Mouse (Mus musculus) gastrocnemius, postnatal 25 days (tissue): Measurements from ENCODE around the gene Pus7. TPM values are rescaled to one million over a fixed set of nuclear protein-coding genes. Genes with fewer than 3 reads are reported as not detected.

ENCODE experiments used
- DNase-seq: peaks from one replicate; pipeline ENCODE4 v3.0.0; 2022
- long read RNA-seq, 2 experiments: library from polyadenylated mRNA; stranded (forward); transcript quantifications; one replicate each; pipeline ENCODE4 v2.0.0; 2021
- total RNA-seq, 2 experiments: library from RNA; stranded (reverse); gene quantifications; 1 replicate in 1 of 2; 2 replicates in 1 of 2; pipeline ENCODE4 v1.2.3; 2021

Pus7 gene
- total RNA-seq = 10 to 100 TPM in 1 of 2 experiments, 1 to 10 TPM in 1; 8.4 to 11.2 TPM
- long read RNA-seq, experiment 1, partial matches to known transcripts = 1 of 5 reads
- long read RNA-seq, experiment 1, other reads (novel, unspliced or antisense) = 0 of 5 reads
- long read RNA-seq, experiment 2, transcript Pus7-201 (16 exons, 3,407 nt) = major isoform, 9 of 11 reads
- long read RNA-seq, experiment 2, partial matches to known transcripts = 1 of 11 reads
- long read RNA-seq, experiment 2, other reads (novel, unspliced or antisense) = 1 of 11 reads

GRCm38 (mm10) chr5:23782931-23783877, at the start of gene Pus7:
Gene Pus7 (minus strand): TSS chr5:23783711.
- DNase-seq = peak; percentile 90

GRCm38 (mm10) chr5:23830897-23831752, 47.6 kb upstream of the Pus7 start:
- no peak for DNase-seq

- DNase-seq = peak; percentile 51
Measured at GRCm38 (mm10) chr5:23826321-23827004, 43.0 kb upstream of the Pus7 start.

- DNase-seq = no peak
Measured at GRCm38 (mm10) chr5:23824171-23824733, 40.7 kb upstream of the Pus7 start.

GRCm38 (mm10) chr5:23822306-23822705, 38.8 kb upstream of the Pus7 start:
- no peak for DNase-seq

- peak; percentile 16 for DNase-seq
Measured at GRCm38 (mm10) chr5:23816681-23817080, 33.2 kb upstream of the Pus7 start.

- DNase-seq = no peak
Measured at GRCm38 (mm10) chr5:23814841-23815240, 31.3 kb upstream of the Pus7 start.

GRCm38 (mm10) chr5:23792726-23793125, 9.2 kb upstream of the Pus7 start:
- DNase-seq = no peak

- no peak for DNase-seq
Measured at GRCm38 (mm10) chr5:23789078-23789612, 5.6 kb upstream of the Pus7 start.

- DNase-seq = no peak
Measured at GRCm38 (mm10) chr5:23788390-23788830, 4.9 kb upstream of the Pus7 start.

- peak; percentile 90 for DNase-seq
Measured at GRCm38 (mm10) chr5:23787536-23788389, 4.3 kb upstream of the Pus7 start, which contains the start of gene Rint1. Gene Rint1 (plus strand): TSS chr5:23787711.

- no peak for DNase-seq
Measured at GRCm38 (mm10) chr5:23782051-23782810, 1.3 kb downstream of the Pus7 start.

- DNase-seq = no peak
Measured at GRCm38 (mm10) chr5:23781172-23781571, 2.3 kb downstream of the Pus7 start.

GRCm38 (mm10) chr5:23780516-23780915, 3.0 kb downstream of the Pus7 start:
- DNase-seq = no peak

GRCm38 (mm10) chr5:23774186-23774585, 9.3 kb downstream of the Pus7 start:
- DNase-seq = no peak

- no peak for DNase-seq
Measured at GRCm38 (mm10) chr5:23771105-23771504, 12.4 kb downstream of the Pus7 start.

- no peak for DNase-seq
Measured at GRCm38 (mm10) chr5:23764557-23764956, 19.0 kb downstream of the Pus7 start.

- DNase-seq = no peak
Measured at GRCm38 (mm10) chr5:23762531-23762930, 21.0 kb downstream of the Pus7 start.

- no peak for DNase-seq
Measured at GRCm38 (mm10) chr5:23758633-23759032, 24.9 kb downstream of the Pus7 start.
